Mouse (Mus musculus) gastrocnemius, postnatal 10 days (tissue): ENCODE data around the gene Egfr. TPM values are rescaled to one million over a fixed set of nuclear protein-coding genes. Genes with fewer than 3 reads are reported as not detected.

Experiments
- DNase-seq: peaks from one replicate; pipeline ENCODE4 v3.0.0; 2021; ENCODE audit warnings: mixed read lengths
- total RNA-seq, 2 experiments: library from RNA; stranded (reverse); gene quantifications; 2 replicates each; pipeline ENCODE4 v1.2.3; 2021

Gene Egfr
- total RNA-seq, 2 experiments from 2014 or later, result 24.3 to 25.4 TPM

DNA sequence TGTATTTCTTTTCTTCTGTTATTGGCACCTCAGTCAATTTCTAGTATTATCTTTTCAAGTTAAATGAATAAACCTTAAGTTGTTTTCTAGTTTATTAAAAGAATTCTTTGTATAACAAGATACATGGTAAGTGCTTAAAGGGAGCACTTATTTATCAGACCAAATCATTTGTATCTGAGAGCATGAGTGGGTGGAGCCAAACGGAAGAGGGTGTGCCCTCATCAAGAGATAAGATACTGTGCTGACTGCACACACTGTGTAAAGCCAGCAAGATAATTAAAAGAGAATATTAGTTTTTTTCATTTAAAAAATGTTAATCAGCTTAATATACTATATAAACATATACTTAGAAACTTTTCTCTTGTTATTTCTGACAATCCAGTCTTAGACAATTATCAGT lies 206.5 kb downstream of the Egfr start:
- DNase-seq, result no peak

Other genes with a start within 250 kb of the Egfr start
- 1 to 10 TPM; 2.3 to 5.5 TPM for gene Sec61g, start 243.7 kb upstream of the Egfr start, total RNA-seq
- 1 to 10 TPM in 1 of 2 experiments, under 1 TPM in 1; 0.89 to 1.1 TPM for gene Fbxo48, start 199.2 kb downstream of the Egfr start, total RNA-seq